Mouse (Mus musculus) myocyte (in vitro differentiated cells): ENCODE measurements around the gene Ndufa6.

ENCODE experiments used
- CEBPB ChIP-seq: IDR thresholded peaks from 2 replicates; pipeline ENCODE4 v1.6.1; 2011; ENCODE audit warnings: mild to moderate bottlenecking, moderate library complexity; ENCODE audit not compliant: poor library complexity, insufficient read depth, severe bottlenecking
- E2F4 ChIP-seq: IDR thresholded peaks from one replicate; pipeline ENCODE4 v1.6.1; 2011; ENCODE audit warnings: mild to moderate bottlenecking, control low read depth, moderate library complexity; ENCODE audit not compliant: insufficient read depth
- MAX ChIP-seq: IDR thresholded peaks from one replicate; pipeline ENCODE4 v1.6.1; 2011; ENCODE audit warnings: low read depth, mild to moderate bottlenecking, control low read depth
- MYOD1 ChIP-seq, 3 experiments: IDR thresholded peaks; one replicate each; pipeline ENCODE4 v1.6.1; 2011; ENCODE audit warnings: control low read depth in 2 of 3, low read depth in 2 of 3, mild to moderate bottlenecking in 2 of 3, moderate library complexity in 1 of 3; ENCODE audit not compliant: insufficient read length in 2 of 3, control insufficient read depth in 1 of 3
- MYOG ChIP-seq, 3 experiments: IDR thresholded peaks; one replicate each; pipeline ENCODE4 v1.6.1; 2011; ENCODE audit warnings: control low read depth in 2 of 3, low read depth in 2 of 3, mild to moderate bottlenecking in 2 of 3; ENCODE audit not compliant: insufficient read length in 2 of 3, control insufficient read depth in 1 of 3, insufficient read depth in 1 of 3
- POLR2A ChIP-seq: IDR thresholded peaks from one replicate; pipeline ENCODE4 v1.6.1; 2011; ENCODE audit warnings: low read depth, mild to moderate bottlenecking, control low read depth, moderate library complexity; ENCODE audit not compliant: insufficient read length
- POLR2AphosphoS2 ChIP-seq: IDR thresholded peaks from one replicate; pipeline ENCODE4 v1.6.1; 2011; ENCODE audit warnings: low read depth, control low read depth; ENCODE audit not compliant: insufficient read length
- REST ChIP-seq: IDR thresholded peaks from one replicate; pipeline ENCODE4 v1.6.1; 2011; ENCODE audit warnings: mild to moderate bottlenecking, control low read depth, moderate library complexity; ENCODE audit not compliant: insufficient read depth, insufficient read length
- SRF ChIP-seq: IDR thresholded peaks from one replicate; pipeline ENCODE4 v1.6.1; 2011; ENCODE audit warnings: low read depth; ENCODE audit not compliant: control insufficient read depth, insufficient read length
- TCF12 ChIP-seq: IDR thresholded peaks from one replicate; pipeline ENCODE4 v1.6.1; 2011; ENCODE audit warnings: mild to moderate bottlenecking, control low read depth; ENCODE audit not compliant: poor library complexity, insufficient read depth, severe bottlenecking
- TCF3 ChIP-seq: IDR thresholded peaks from one replicate; pipeline ENCODE4 v1.6.1; 2011; ENCODE audit warnings: low read depth, control low read depth; ENCODE audit not compliant: insufficient read length
- USF1 ChIP-seq: IDR thresholded peaks from one replicate; pipeline ENCODE4 v1.6.1; 2011; ENCODE audit warnings: low read depth, mild to moderate bottlenecking, control low read depth, moderate library complexity

DNA sequence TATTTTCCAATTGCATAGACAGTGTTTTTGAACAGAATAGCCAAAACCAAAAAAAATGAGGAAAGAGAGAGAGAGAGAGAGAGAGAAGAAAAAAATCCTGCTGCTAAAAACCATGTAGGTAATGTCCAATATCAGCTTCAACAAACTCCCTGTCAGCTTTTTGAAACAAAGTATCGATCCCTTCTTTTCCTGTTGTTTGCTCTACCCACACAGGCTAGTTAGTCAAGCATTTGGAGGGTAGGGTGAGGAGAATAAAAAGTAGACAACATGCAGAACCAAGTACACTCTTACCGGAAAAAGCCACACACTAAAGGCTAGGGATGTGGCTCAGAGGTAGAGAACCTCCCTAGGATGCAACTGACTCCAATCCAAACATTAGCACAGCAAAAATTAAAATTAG is 31.6 kb upstream of the Ndufa6 start:
- TF ChIP-seq MAX = no peak
- TF ChIP-seq TCF12 = no peak
- no peak for TF ChIP-seq SRF
- TF ChIP-seq POLR2A = no peak
- TF ChIP-seq CEBPB = no peak
- TF ChIP-seq E2F4 = no peak
- no peak for TF ChIP-seq USF1
- TF ChIP-seq MYOG (IDR thresholded peaks at IDR 0.05; ENCODE audit: control insufficient read depth in 1 of 3, insufficient read depth in 1 of 3, insufficient read length in 2 of 3, low read depth in 2 of 3) = no peak
- no peak for TF ChIP-seq POLR2AphosphoS2
- no peak for TF ChIP-seq MYOD1 (IDR thresholded peaks at IDR 0.05; ENCODE audit: control insufficient read depth in 1 of 3, insufficient read length in 2 of 3, low read depth in 2 of 3)
- TF ChIP-seq TCF3 = no peak
- TF ChIP-seq REST = no peak
